Mouse (Mus musculus): ENCODE measurements around the gene Olfr223. TPM values are rescaled to one million over a fixed set of nuclear protein-coding genes. Genes with fewer than 3 reads are reported as not detected.

Gene Olfr223
- total and polyA plus RNA-seq, 3 experiments: not detected

GRCm38 (mm10) chr11:59614120-59614519 lies 21.0 kb upstream of the Olfr223 start:
- no peak for DNase-seq (ENCODE audit: low read depth, low spot score)
- no peak overlapping the region for H3K9ac ChIP-seq (ENCODE audit: control insufficient read depth, low read depth, low read length, poor library complexity, severe bottlenecking)
- H3K4me3 ChIP-seq (ENCODE audit: control insufficient read depth in 1 of 2, insufficient read depth in 1 of 2, low read depth in 2 of 2, low read length in 2 of 2): no peak overlapping the region
- H3K79me2 ChIP-seq (ENCODE audit: control insufficient read depth, insufficient read depth, low read length, poor library complexity): no peaks in the 10 kb centered on the region
- no peak overlapping the region for H3K27ac ChIP-seq (ENCODE audit: control insufficient read depth, low read depth, low read length)
- TF ChIP-seq TAL1 (IDR thresholded peaks at IDR 0.05; ENCODE audit: low read length) (no peak), SMC3 (IDR thresholded peaks at IDR 0.05; ENCODE audit: low read depth, low read length) (peak; percentile 13; the same call in 1 of the 2 replicates), CTCF (IDR thresholded peaks at IDR 0.05 in 2 of 3, conservative IDR thresholded peaks at IDR 0.05 in 1 of 3; ENCODE audit: control insufficient read depth in 1 of 3, insufficient read depth in 1 of 3, low read depth in 2 of 3, low read length in 3 of 3, poor library complexity in 1 of 3, severe bottlenecking in 1 of 3) (peak in 1 of 3 experiments; percentile 20; a peak in 1 of 6 replicates)
- H3K4me1 ChIP-seq (ENCODE audit: control insufficient read depth in 1 of 2, insufficient read depth in 2 of 2, low read length in 2 of 2): no peaks in the 10 kb centered on the region
- H3K36me3 ChIP-seq (ENCODE audit: control insufficient read depth in 1 of 2, insufficient read depth in 2 of 2, low read length in 2 of 2): peaks cover 0 to 2% of the 10 kb centered on the region in 2 experiments; a peak in 1 of 4 replicates
- no peaks in the 10 kb centered on the region for H3K9me3 ChIP-seq (replicated peaks; ENCODE audit: insufficient read depth, low read length)
- H3K27me3 ChIP-seq (ENCODE audit: control insufficient read depth in 1 of 2, insufficient read depth in 2 of 2, low read length in 2 of 2): peaks cover 20 to 23% of the 10 kb centered on the region in 2 experiments

DNA sequence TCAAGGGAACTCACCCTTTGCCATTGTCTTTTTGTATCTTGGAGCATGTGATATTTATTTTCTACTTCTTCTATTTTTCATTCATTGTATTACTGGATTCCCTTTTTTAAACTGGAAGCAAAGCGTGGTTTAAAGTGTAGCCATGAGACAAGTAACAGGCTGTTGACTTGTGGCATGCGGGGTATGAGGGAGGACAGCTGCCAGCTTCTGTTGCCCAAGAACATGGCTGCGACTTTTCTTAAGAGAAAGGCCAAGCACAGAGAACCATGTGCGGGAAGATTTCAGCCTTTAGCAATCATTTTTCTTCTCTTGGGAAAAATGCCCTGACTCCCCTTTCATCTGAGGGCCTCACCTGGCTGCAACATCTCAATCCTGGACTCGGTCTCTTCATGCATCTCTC lies 18.6 kb upstream of the Olfr223 start:
- H3K79me2 ChIP-seq (ENCODE audit: control insufficient read depth, insufficient read depth, low read length, poor library complexity): no peaks in the 10 kb centered on the region
- H3K4me1 ChIP-seq (ENCODE audit: control insufficient read depth in 1 of 2, insufficient read depth in 2 of 2, low read length in 2 of 2): no peaks in the 10 kb centered on the region
- peaks cover 16 to 23% of the 10 kb centered on the region in 2 experiments for H3K27me3 ChIP-seq (ENCODE audit: control insufficient read depth in 1 of 2, insufficient read depth in 2 of 2, low read length in 2 of 2)
- no peak for DNase-seq (ENCODE audit: low read depth, low spot score)
- no peak overlapping the region for H3K4me3 ChIP-seq (ENCODE audit: control insufficient read depth in 1 of 2, insufficient read depth in 1 of 2, low read depth in 2 of 2, low read length in 2 of 2)
- no peaks in the 10 kb centered on the region for H3K36me3 ChIP-seq (ENCODE audit: control insufficient read depth in 1 of 2, insufficient read depth in 2 of 2, low read length in 2 of 2)
- no peaks in the 10 kb centered on the region for H3K9me3 ChIP-seq (replicated peaks; ENCODE audit: insufficient read depth, low read length)
- H3K27ac ChIP-seq (ENCODE audit: control insufficient read depth, low read depth, low read length): no peak overlapping the region
- no peak overlapping the region for H3K9ac ChIP-seq (ENCODE audit: control insufficient read depth, low read depth, low read length, poor library complexity, severe bottlenecking)
- TF ChIP-seq USF1 (IDR thresholded peaks at IDR 0.05; ENCODE audit: low read depth, low read length) (no peak), RCOR1 (IDR thresholded peaks at IDR 0.05; ENCODE audit: low read depth, low read length) (no peak), BHLHE40 (IDR thresholded peaks at IDR 0.05; ENCODE audit: borderline replicate concordance, low read depth, low read length) (no peak), HCFC1 (IDR thresholded peaks at IDR 0.05; ENCODE audit: low read depth, low read length) (no peak), MAFK (IDR thresholded peaks at IDR 0.05; ENCODE audit: borderline replicate concordance, low read depth, low read length) (no peak), MYC (IDR thresholded peaks at IDR 0.05; ENCODE audit: low read depth, low read length) (no peak)

GRCm38 (mm10) chr11:59602287-59602686 lies 9.2 kb upstream of the Olfr223 start:
- TF ChIP-seq USF1 (IDR thresholded peaks at IDR 0.05; ENCODE audit: low read depth, low read length) (no peak), POLR2A (IDR thresholded peaks at IDR 0.05; ENCODE audit: control insufficient read depth in 1 of 2, insufficient read depth in 1 of 2, low read depth in 1 of 2, low read length in 2 of 2, poor library complexity in 1 of 2) (no peak), RCOR1 (IDR thresholded peaks at IDR 0.05; ENCODE audit: low read depth, low read length) (no peak), MAFK (IDR thresholded peaks at IDR 0.05; ENCODE audit: borderline replicate concordance, low read depth, low read length) (no peak), CTCF (IDR thresholded peaks at IDR 0.05 in 2 of 3, conservative IDR thresholded peaks at IDR 0.05 in 1 of 3; ENCODE audit: control insufficient read depth in 1 of 3, insufficient read depth in 1 of 3, low read depth in 2 of 3, low read length in 3 of 3, poor library complexity in 1 of 3, severe bottlenecking in 1 of 3) (no peak), ZMIZ1 (IDR thresholded peaks at IDR 0.05; ENCODE audit: low read depth, low read length) (no peak), POLR2AphosphoS2 (IDR thresholded peaks at IDR 0.05; ENCODE audit: low read length) (no peak), ZKSCAN1 (IDR thresholded peaks at IDR 0.05; ENCODE audit: low read depth, low read length) (no peak), ZNF384 (IDR thresholded peaks at IDR 0.05; ENCODE audit: low read depth, low read length) (no peak), TBP (IDR thresholded peaks at IDR 0.05; ENCODE audit: low read depth, low read length) (no peak), USF2 (IDR thresholded peaks at IDR 0.05; ENCODE audit: borderline replicate concordance in 1 of 2, insufficient read depth in 1 of 2, low read depth in 1 of 2, low read length in 2 of 2) (no peak), ZC3H11A (IDR thresholded peaks at IDR 0.05; ENCODE audit: low read depth, low read length) (no peak), RAD21 (IDR thresholded peaks at IDR 0.05; ENCODE audit: low read depth, low read length) (no peak), JUND (IDR thresholded peaks at IDR 0.05; ENCODE audit: low read depth, low read length) (no peak), ELF1 (IDR thresholded peaks at IDR 0.05; ENCODE audit: low read depth, low read length) (no peak)

More at GRCm38 (mm10) chr11:59602287-59602686, 9.2 kb upstream of the Olfr223 start:
- Histone ChIP-seq H3K9me3 (replicated peaks; ENCODE audit: insufficient read depth, low read length) (no peaks in the 10 kb centered on the region), H3K27me3 (ENCODE audit: control insufficient read depth in 1 of 2, insufficient read depth in 2 of 2, low read length in 2 of 2) (peaks cover 25 to 46% of the 10 kb centered on the region in 2 experiments), H3K36me3 (ENCODE audit: control insufficient read depth in 1 of 2, insufficient read depth in 2 of 2, low read length in 2 of 2) (no peaks in the 10 kb centered on the region), H3K4me3 (ENCODE audit: control insufficient read depth in 1 of 2, insufficient read depth in 1 of 2, low read depth in 2 of 2, low read length in 2 of 2) (no peak overlapping the region), H3K79me2 (ENCODE audit: control insufficient read depth, insufficient read depth, low read length, poor library complexity) (no peaks in the 10 kb centered on the region), H3K4me1 (ENCODE audit: control insufficient read depth in 1 of 2, insufficient read depth in 2 of 2, low read length in 2 of 2) (no peaks in the 10 kb centered on the region), H3K27ac (ENCODE audit: control insufficient read depth, low read depth, low read length) (no peak overlapping the region), H3K9ac (ENCODE audit: control insufficient read depth, low read depth, low read length, poor library complexity, severe bottlenecking) (no peak overlapping the region)
- DNase-seq (ENCODE audit: low read depth, low spot score): no peak

Measured in MEL (cell line).